Mouse (Mus musculus) neural tube, embryonic 11.5 days (tissue): Measurements from ENCODE around the gene Cyp4f16. TPM values are rescaled to one million over a fixed set of nuclear protein-coding genes. Genes with fewer than 3 reads are reported as not detected.
A peak's percentile ranks its signal among the peaks of the same experiment; 100 is the strongest.
"Not testable (repeated sequence)": the region's sequence is repeated elsewhere in the genome, so short reads cannot be mapped to it uniquely, and the experiment has no call there.

Experiments used
- ATAC-seq: fragments of 200-750 bp; cut with Nextera tagmentation; 2 replicates; pipeline ENCODE4 v1.8.0; 2017; ENCODE audit warnings: moderate number of reproducible peaks, mild to moderate bottlenecking, moderate TSS enrichment, moderate library complexity; ENCODE audit not compliant: insufficient read depth, low FRiP score, low TSS enrichment
- DNase-seq: peaks from one replicate; pipeline ENCODE4 v3.0.0-alpha.2; 2015; ENCODE audit warnings: low spot score
- H3K27ac ChIP-seq: fragments of 300-500 bp; sonication (generic); 2 replicates; pipeline ENCODE4 v1.5.1; 2014; ENCODE audit warnings: low read depth, mild to moderate bottlenecking, low read length
- H3K27me3 ChIP-seq: fragments of 300-500 bp; sonication (generic); 2 replicates; pipeline ENCODE4 v1.6.1; 2014; ENCODE audit warnings: mild to moderate bottlenecking, low read length, mixed read lengths; ENCODE audit not compliant: control insufficient read depth, insufficient read depth
- H3K36me3 ChIP-seq: fragments of 300-500 bp; sonication (generic); 2 replicates; pipeline ENCODE4 v1.6.1; 2014; ENCODE audit warnings: mild to moderate bottlenecking, low read length, moderate library complexity, mixed read lengths; ENCODE audit not compliant: control insufficient read depth, insufficient read depth
- H3K4me1 ChIP-seq: fragments of 300-500 bp; sonication (generic); 2 replicates; pipeline ENCODE4 v1.6.1; 2014; ENCODE audit warnings: low read length, mixed read lengths; ENCODE audit not compliant: control insufficient read depth, insufficient read depth
- H3K4me2 ChIP-seq: fragments of 300-500 bp; sonication (generic); 2 replicates; pipeline ENCODE4 v1.6.1; 2014; ENCODE audit warnings: low read depth, mild to moderate bottlenecking, moderate library complexity
- H3K4me3 ChIP-seq: fragments of 300-500 bp; sonication (generic); 2 replicates; pipeline ENCODE4 v1.5.1; 2014; ENCODE audit warnings: low read depth, low read length
- H3K9ac ChIP-seq: fragments of 300-500 bp; sonication (generic); 2 replicates; pipeline ENCODE4 v1.6.1; 2014; ENCODE audit warnings: mild to moderate bottlenecking, low read length
- H3K9me3 ChIP-seq: fragments of 300-500 bp; sonication (generic); 2 replicates; pipeline ENCODE4 v1.6.1; 2016; ENCODE audit warnings: low read length; ENCODE audit not compliant: control insufficient read depth
- WGBS: fragments of 180-500 bp; shearing (Covaris S2); extraction: QIAGEN DNeasy Blood & Tissue Kit; methylation state at CpG from one replicate; pipeline ENCODE4 v1.1.7; 2014; 5-methylcytosine and 5-hydroxymethylcytosine counted together
- polyA plus RNA-seq: library from polyadenylated mRNA; unstranded; fragments of >200 nt; fragmentation: Nextera tagmentation; extraction: Ambion mirVana; gene quantifications from 2 replicates; pipeline ENCODE4 v1.2.1, GENCODE M21; 2014

The Cyp4f16 gene
- 11.3 and 12.1 TPM in 2 replicates for polyA plus RNA-seq

DNA sequence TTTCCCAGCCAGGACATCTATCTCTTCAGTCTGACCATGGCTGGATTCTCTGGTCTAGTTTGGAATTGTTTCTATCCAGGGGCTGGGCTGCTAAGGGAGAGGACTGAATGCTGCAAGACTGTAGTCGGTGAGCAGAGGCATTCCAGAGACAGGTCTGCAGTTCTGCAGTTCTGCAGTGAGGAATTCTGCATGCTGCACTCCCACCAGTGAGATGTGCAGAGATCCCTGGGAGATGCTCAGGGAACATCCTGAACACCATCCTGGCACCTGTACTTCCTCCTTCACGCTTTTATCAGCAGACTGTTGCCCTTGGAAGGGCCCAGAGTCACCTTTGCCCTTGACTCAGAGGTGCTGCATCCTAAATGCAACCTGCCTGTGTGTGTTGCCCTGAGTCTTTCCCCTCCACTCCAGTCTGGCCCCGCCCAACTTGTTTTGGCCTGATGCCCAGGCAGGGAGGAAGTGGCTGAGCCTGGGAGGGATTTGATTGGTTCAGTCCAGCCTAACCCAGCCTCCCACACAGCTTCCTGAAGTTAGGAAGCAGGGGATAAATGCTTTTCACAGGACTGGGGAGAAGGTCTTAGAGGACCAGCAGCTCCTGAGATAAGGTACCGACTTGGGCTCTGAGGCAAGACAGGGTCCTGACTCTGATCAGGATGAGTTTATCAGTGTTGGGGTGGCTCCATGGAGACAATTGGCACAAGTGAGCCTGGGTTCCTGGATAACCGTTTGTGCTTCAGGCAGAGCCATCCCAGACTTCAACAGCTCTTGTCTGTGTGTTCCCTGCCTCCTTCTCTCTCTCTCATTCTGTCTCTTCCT is at the start of gene Cyp4f16:
Cyp4f16 (plus strand) TSS at position 508 of the 816 bp plus-strand sequence.
- Histone ChIP-seq H3K4me2 (peak within 1 kb of the TSS; percentile 42), H3K4me3 (peak within 1 kb of the TSS; percentile 31), H3K9ac (peak within 1 kb of the TSS; percentile 41)
- DNase-seq = peak; percentile 79
- H3K27ac ChIP-seq, H3K9me3 ChIP-seq, H3K27me3 ChIP-seq, H3K4me1 ChIP-seq, H3K36me3 ChIP-seq: not testable (repeated sequence)
- ATAC-seq = 0 out of 2 replicates have a peak, but pooled peaks have one; percentile 55
- 12% methylated on average over 5 of the region's 5 CpGs for WGBS

DNA sequence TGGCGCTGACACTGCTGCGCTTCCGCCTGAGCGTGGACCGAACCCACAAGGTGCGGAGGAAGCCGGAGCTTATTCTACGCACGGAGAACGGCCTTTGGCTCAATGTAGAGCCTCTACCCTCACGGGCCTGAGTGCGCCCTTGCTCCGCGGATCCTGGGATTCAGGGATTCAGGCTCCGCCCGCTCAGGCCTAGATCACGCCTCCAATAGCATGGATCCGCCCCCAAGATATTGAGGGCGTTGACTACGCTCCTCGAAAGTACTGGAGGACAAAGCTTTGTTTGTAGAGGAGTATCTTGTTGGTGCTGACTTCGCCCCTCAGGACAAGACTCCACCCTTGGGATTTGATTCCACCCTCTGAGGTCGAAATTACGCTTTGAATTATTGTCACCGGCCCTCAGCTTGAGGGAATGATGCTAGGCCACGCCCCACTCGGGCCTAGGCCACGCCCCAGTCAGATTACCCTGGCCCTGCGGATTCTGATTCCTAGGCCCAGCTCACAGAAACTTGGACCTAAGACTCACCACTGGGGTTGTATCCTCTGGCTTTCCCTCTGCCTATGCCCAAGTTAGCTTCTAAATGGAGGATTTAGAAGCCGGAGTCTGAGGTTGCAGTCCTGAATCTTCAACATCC is 43.9 kb upstream of the Cyp4f16 start:
- peak overlapping the region; percentile 43 for H3K4me2 ChIP-seq
- H3K27me3 ChIP-seq = 0 out of 2 replicates have a peak, but pooled peaks cover 5% of the 10 kb centered on the region
- ATAC-seq (peak; percentile 60; the same call in 1 of the 2 replicates), DNase-seq (peak; percentile 55)
- peak overlapping the region; percentile 17; the same call in 1 of the 2 replicates for H3K4me3 ChIP-seq
- no peak overlapping the region for H3K27ac ChIP-seq
- peak overlapping the region; percentile 19 for H3K9ac ChIP-seq
- H3K36me3 ChIP-seq = no peaks in the 10 kb centered on the region
- 6% methylated on average over 30 of the region's 30 CpGs for WGBS
- H3K9me3 ChIP-seq = no peaks in the 10 kb centered on the region
- H3K4me1 ChIP-seq = no peaks in the 10 kb centered on the region

- no peaks in the 10 kb centered on the region for H3K36me3 ChIP-seq
- no peaks in the 10 kb centered on the region for H3K4me1 ChIP-seq
- DNase-seq (peak; percentile 50), ATAC-seq (no peak)
- no peak overlapping the region for H3K9ac ChIP-seq
- H3K27me3 ChIP-seq = 0 out of 2 replicates have a peak, but pooled peaks cover 5% of the 10 kb centered on the region
- H3K9me3 ChIP-seq = no peaks in the 10 kb centered on the region
- H3K27ac ChIP-seq = no peak overlapping the region
- no peak overlapping the region for H3K4me3 ChIP-seq
- no peak overlapping the region for H3K4me2 ChIP-seq
- 64% methylated on average over 1 of the region's 1 CpGs for WGBS
Measured at GRCm38 (mm10) chr17:32494601-32495000, 41.8 kb upstream of the Cyp4f16 start.

- not testable (repeated sequence) for H3K4me1 ChIP-seq, ATAC-seq, H3K4me2 ChIP-seq, H3K27me3 ChIP-seq, H3K27ac ChIP-seq, H3K4me3 ChIP-seq, H3K36me3 ChIP-seq, H3K9me3 ChIP-seq, DNase-seq, H3K9ac ChIP-seq
- 86% methylated on average over 4 of the region's 4 CpGs for WGBS
Measured at GRCm38 (mm10) chr17:32500511-32500910, 35.8 kb upstream of the Cyp4f16 start.

DNA sequence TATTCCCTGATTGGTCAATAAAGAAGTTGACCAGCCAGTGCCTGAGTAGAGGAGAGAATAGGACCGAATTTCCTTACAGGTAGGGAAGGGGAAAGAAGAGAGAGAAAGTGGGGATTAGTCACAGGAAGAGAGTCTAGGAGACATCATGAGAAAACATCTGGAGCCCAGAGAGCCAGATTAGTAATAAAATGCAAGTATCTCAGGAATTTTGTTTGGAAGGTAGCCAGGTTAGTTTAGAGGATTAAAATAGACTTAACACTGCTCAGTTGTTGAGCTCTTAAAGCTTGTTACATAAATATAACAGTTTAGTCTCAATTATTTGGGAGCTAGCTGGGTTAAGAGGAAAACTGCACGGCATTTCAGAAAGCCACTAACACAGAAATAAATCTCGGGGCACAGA is 35.3 kb upstream of the Cyp4f16 start:
- no peak overlapping the region for H3K27ac ChIP-seq
- no peak overlapping the region for H3K9ac ChIP-seq
- no peaks in the 10 kb centered on the region for H3K27me3 ChIP-seq
- ATAC-seq (no peak), DNase-seq (no peak)
- H3K4me3 ChIP-seq = no peak overlapping the region
- 76% methylated on average over 3 of the region's 3 CpGs for WGBS
- peaks cover 6% of the 10 kb centered on the region; the same call in 1 of the 2 replicates for H3K4me1 ChIP-seq
- no peak overlapping the region for H3K4me2 ChIP-seq
- H3K9me3 ChIP-seq = no peaks in the 10 kb centered on the region
- no peaks in the 10 kb centered on the region for H3K36me3 ChIP-seq

DNA sequence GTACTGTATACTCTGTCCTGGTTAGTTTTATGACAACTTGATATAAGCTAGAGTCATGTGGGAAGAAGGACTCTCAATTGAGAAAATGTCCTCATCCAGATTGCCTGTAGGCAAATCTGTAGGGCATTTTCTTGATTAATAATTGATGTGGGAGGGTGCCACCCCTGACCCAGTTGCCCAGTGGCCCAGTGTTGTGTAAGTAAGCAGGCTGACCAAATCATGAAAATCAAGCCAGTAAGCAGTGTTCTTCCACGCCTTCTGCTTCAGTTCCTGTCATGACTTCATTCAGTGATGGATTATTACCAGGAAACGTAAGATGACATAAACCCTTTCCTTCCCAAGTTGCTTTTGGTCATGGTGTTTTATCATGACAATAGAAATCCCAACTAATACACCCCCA is 33.2 kb upstream of the Cyp4f16 start:
- H3K9me3 ChIP-seq = no peaks in the 10 kb centered on the region
- no peak overlapping the region for H3K9ac ChIP-seq
- ATAC-seq = no peak
- H3K27ac ChIP-seq = no peak overlapping the region
- DNase-seq = no peak
- no peaks in the 10 kb centered on the region for H3K36me3 ChIP-seq
- H3K4me3 ChIP-seq = no peak overlapping the region
- no peaks in the 10 kb centered on the region for H3K27me3 ChIP-seq
- WGBS = 84% methylated on average over 2 of the region's 2 CpGs
- peaks cover 6% of the 10 kb centered on the region; the same call in 1 of the 2 replicates for H3K4me1 ChIP-seq
- H3K4me2 ChIP-seq = no peak overlapping the region

- 1% methylated on average over 30 of the region's 30 CpGs for WGBS
- Histone ChIP-seq H3K9me3 (no peaks in the 10 kb centered on the region), H3K27me3 (no peaks in the 10 kb centered on the region), H3K27ac (peak within 1 kb of the TSS; percentile 76), H3K4me2 (peak within 1 kb of the TSS; percentile 88), H3K9ac (peak within 1 kb of the TSS; percentile 62), H3K4me1 (peaks cover 6% of the 10 kb centered on the region; the same call in 1 of the 2 replicates), H3K36me3 (no peaks in the 10 kb centered on the region), H3K4me3 (peak within 1 kb of the TSS; percentile 45)
- ATAC-seq = peak; percentile 94
- peak; percentile 68 for DNase-seq
Measured at GRCm38 (mm10) chr17:32505851-32506728, 30.3 kb upstream of the Cyp4f16 start, which contains the start of gene Cyp4f17. Cyp4f17 (plus strand) TSS chr17:32506050.

DNA sequence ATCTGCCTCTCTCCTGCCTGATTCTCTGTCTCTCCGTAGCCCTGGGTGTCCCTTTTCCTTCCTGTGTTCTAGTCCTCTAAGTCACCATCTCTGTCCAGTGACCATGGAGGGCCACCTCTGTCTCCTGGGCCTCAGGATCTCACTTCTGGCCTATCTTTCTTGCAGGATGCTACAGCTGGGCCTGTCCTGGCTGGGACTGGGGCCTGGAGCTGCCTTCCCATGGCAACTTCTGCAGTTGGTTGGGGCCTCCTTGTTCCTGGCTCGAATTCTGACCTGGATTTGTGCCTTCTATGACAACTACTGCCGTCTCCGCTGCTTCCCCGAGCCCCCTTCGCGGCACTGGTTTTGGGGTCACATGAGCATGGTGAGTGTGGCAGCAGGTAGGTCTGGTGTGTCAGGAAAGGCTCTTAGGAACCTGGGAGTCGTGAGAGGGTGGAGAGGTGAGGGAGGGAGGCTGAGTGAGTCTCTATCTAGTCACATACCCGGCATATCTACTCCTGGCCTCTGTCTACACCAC is 29.6 kb upstream of the Cyp4f16 start:
- DNase-seq = no peak
- Histone ChIP-seq H3K4me2 (peak overlapping the region; percentile 88), H3K27me3 (no peaks in the 10 kb centered on the region), H3K9me3 (no peaks in the 10 kb centered on the region), H3K9ac (peak overlapping the region; percentile 62), H3K4me1 (peaks cover 6% of the 10 kb centered on the region; the same call in 1 of the 2 replicates), H3K36me3 (no peaks in the 10 kb centered on the region), H3K4me3 (peak overlapping the region; percentile 45), H3K27ac (peak overlapping the region; percentile 45; the same call in 1 of the 2 replicates)
- ATAC-seq = 0 out of 2 replicates have a peak, but pooled peaks have one; percentile 48
- 44% methylated on average over 9 of the region's 9 CpGs for WGBS
